Mouse (Mus musculus) MEL (cell line): ENCODE measurements around the gene Ap1ar.

ENCODE experiments used
- CTCF ChIP-seq, 3 experiments: IDR thresholded peaks in 2 of 3; conservative IDR thresholded peaks in 1 of 3; 2 replicates each; pipeline ENCODE4 v1.5.1; 2011 to 2012; ENCODE audit warnings: low read length in 3 of 3, low read depth in 2 of 3, mild to moderate bottlenecking in 2 of 3, improper control_type of control experiment in 1 of 3, inconsistent platforms in 1 of 3, mixed read lengths in 1 of 3, moderate library complexity in 1 of 3; ENCODE audit not compliant: control insufficient read depth in 1 of 3, insufficient read depth in 1 of 3, poor library complexity in 1 of 3, severe bottlenecking in 1 of 3
- EP300 ChIP-seq, 2 experiments: IDR thresholded peaks; 2 replicates each; pipeline ENCODE4 v1.6.1; 2011; ENCODE audit warnings: improper control_type of control experiment in 2 of 2, low read length in 2 of 2, low read depth in 1 of 2, mild to moderate bottlenecking in 1 of 2
- ETS1 ChIP-seq: IDR thresholded peaks from 2 replicates; pipeline ENCODE4 v1.6.1; 2012; ENCODE audit warnings: low read depth, mild to moderate bottlenecking, inconsistent platforms, low read length, improper control_type of control experiment, moderate library complexity
- GATA1 ChIP-seq: IDR thresholded peaks from 2 replicates; pipeline ENCODE4 v1.6.1; 2011; ENCODE audit warnings: low read depth, low read length, improper control_type of control experiment
- POLR2A ChIP-seq, 2 experiments: IDR thresholded peaks; 2 replicates each; pipeline ENCODE4 v1.6.1; 2011 to 2012; ENCODE audit warnings: low read length in 2 of 2, mild to moderate bottlenecking in 2 of 2, control low read depth in 1 of 2, improper control_type of control experiment in 1 of 2, low read depth in 1 of 2, moderate library complexity in 1 of 2; ENCODE audit not compliant: control insufficient read depth in 1 of 2, insufficient read depth in 1 of 2, poor library complexity in 1 of 2
- POLR2AphosphoS2 ChIP-seq: IDR thresholded peaks from 2 replicates; pipeline ENCODE4 v1.6.1; 2011; ENCODE audit warnings: low read length, improper control_type of control experiment
- RAD21 ChIP-seq: IDR thresholded peaks from 2 replicates; pipeline ENCODE4 v1.6.1; 2011; ENCODE audit warnings: mild to moderate bottlenecking, low read depth, low read length, improper control_type of control experiment
- SIN3A ChIP-seq: IDR thresholded peaks from 2 replicates; pipeline ENCODE4 v1.6.1; 2012; ENCODE audit warnings: low read length, improper control_type of control experiment, inconsistent platforms
- TAL1 ChIP-seq: IDR thresholded peaks from 2 replicates; pipeline ENCODE4 v1.6.1; 2012; ENCODE audit warnings: mild to moderate bottlenecking, inconsistent platforms, low read length, moderate library complexity, mixed read lengths
- ZC3H11A ChIP-seq: IDR thresholded peaks from 2 replicates; pipeline ENCODE4 v1.6.1; 2012; ENCODE audit warnings: low read depth, mild to moderate bottlenecking, inconsistent platforms, low read length, improper control_type of control experiment

DNA sequence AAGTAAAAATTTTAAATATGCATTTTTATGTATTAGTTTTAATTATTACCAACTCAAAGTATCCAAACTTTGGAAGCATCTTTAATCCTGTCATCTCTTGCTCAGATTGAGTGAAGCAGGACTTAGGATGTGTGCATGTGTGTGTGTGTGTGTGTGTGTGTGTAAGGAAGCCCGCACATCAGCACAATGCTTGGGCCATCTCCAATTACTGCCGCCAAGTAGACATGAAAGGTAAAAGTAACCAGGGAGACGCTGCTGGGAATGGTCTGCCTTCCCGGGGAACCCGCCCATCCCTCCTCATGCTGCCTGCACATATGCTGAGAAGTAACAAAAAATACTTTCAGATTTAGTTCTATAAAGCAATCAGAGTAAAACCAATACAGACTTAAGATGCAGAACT, 29.5 kb downstream of the Ap1ar start:
- TF ChIP-seq CTCF (IDR thresholded peaks at IDR 0.05 in 2 of 3, conservative IDR thresholded peaks at IDR 0.05 in 1 of 3; ENCODE audit: control insufficient read depth in 1 of 3, insufficient read depth in 1 of 3, low read depth in 2 of 3, low read length in 3 of 3, poor library complexity in 1 of 3, severe bottlenecking in 1 of 3) (no peak), ZC3H11A (no peak), ETS1 (no peak), POLR2AphosphoS2 (no peak), TAL1 (no peak), POLR2A (IDR thresholded peaks at IDR 0.05; ENCODE audit: control insufficient read depth in 1 of 2, insufficient read depth in 1 of 2, low read depth in 1 of 2, low read length in 2 of 2, poor library complexity in 1 of 2) (no peak), RAD21 (no peak), GATA1 (no peak), EP300 (IDR thresholded peaks at IDR 0.05; ENCODE audit: low read depth in 1 of 2, low read length in 2 of 2) (no peak), SIN3A (no peak)
